Mouse (Mus musculus): ENCODE data around the gene Arhgef11. TPM values are rescaled to one million over a fixed set of nuclear protein-coding genes. Genes with fewer than 3 reads are reported as not detected.

Arhgef11 gene
- total RNA-seq, 2 experiments from 2014 or later, result 60.2 to 60.3 TPM

GRCm38 (mm10) chr3:87785156-87785555, 167.8 kb downstream of the Arhgef11 start:
- DNase-seq (ENCODE audit: extremely low spot score in 1 of 2, low spot score in 2 of 2), result no peak
- H3K27ac ChIP-seq, result no peak overlapping the region
- H3K4me3 ChIP-seq, result no peak overlapping the region
- TF ChIP-seq CTCF (IDR thresholded peaks at IDR 0.05), result no peak
- intact Hi-C loops (cut with DNase I), result no loop called here

DNA sequence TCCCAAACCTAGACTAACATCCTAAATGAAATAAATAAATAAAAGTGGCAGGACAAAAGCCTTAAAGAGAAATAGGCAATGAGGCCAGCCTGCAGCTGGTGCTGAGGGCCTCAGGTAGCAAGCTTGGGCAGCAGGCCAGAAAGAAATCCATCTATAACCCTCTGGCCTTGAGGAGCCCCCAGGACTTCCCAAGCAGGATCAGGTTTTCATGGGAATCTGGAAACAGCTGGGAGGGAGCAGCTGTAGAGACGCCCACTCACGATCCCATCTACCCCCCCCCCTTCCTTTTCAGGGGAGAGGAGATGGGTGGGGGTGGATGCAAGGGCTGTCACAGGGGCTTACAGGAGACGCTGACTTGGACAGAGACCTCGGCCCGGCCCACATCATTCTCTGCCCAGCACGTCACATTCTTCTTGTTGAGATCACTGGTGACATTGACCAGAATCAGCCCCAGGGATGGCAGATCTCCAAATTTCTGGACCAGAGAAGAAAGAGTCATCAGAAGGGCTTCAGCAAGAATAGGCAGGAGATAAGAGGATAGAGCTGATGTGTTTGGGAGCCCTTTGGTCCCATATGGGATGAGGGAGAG, 168.4 kb downstream of the Arhgef11 start:
- no peak for TF ChIP-seq CTCF (IDR thresholded peaks at IDR 0.05)
- DNase-seq (ENCODE audit: extremely low spot score in 1 of 2, low spot score in 2 of 2), result no peak
- intact Hi-C loops (cut with DNase I), result no loop called here
- Histone ChIP-seq H3K4me3 (no peak overlapping the region), H3K27ac (no peak overlapping the region)

Small RNA genes lying within 50 kb of the gene (microRNA-seq; reads per million reads assigned to microRNA genes)
- 0 reads per million in 2 experiments for gene Gm24109

Other genes starting within 250 kb of the Arhgef11 start
- under 1 TPM in 1 of 2 experiments, not detected in 1; 0.38 TPM for gene Fcrl1, start 241.2 kb upstream of the Arhgef11 start, total RNA-seq (2021)
- not detected for gene Fcrl5, start 181.8 kb upstream of the Arhgef11 start, total RNA-seq (2021)
- 10 to 100 TPM; 27.1 to 28.9 TPM for gene Etv3, start 92.2 kb upstream of the Arhgef11 start, total RNA-seq (2021)
- under 1 TPM; 0.16 to 0.54 TPM for gene Lrrc71, start 131.1 kb downstream of the Arhgef11 start, total RNA-seq (2021)
- gene Ntrk1, start 177.6 kb downstream of the Arhgef11 start, total RNA-seq (2021), result under 1 TPM; 0.14 to 0.47 TPM
- under 1 TPM; 0.54 to 0.72 TPM for gene Insrr, start 179.4 kb downstream of the Arhgef11 start, total RNA-seq (2021)
- 1 to 10 TPM; 7.8 to 7.9 TPM for gene Pear1, start 206.7 kb downstream of the Arhgef11 start, total RNA-seq (2021)
- not detected for gene Sh2d2a, start 229.2 kb downstream of the Arhgef11 start, total RNA-seq (2021)